Mouse (Mus musculus) hindlimb bud, embryonic 11.5 days (tissue): ENCODE measurements around the gene Phospho1.

Experiments used
- DNase-seq: peaks from one replicate; pipeline ENCODE4 v3.0.0-alpha.2; 2012; ENCODE audit warnings: low read depth, low spot score; ENCODE audit errors: extremely low spot score

The Phospho1 gene

GRCm38 (mm10) chr11:95824071-95824876 lies at the start of gene Phospho1:
Phospho1 (plus strand) TSS chr11:95824499.
- DNase-seq = no peak

- no peak for DNase-seq
These were observed 46.7 kb upstream of the Phospho1 start for GRCm38 (mm10) chr11:95777323-95778297.

- no peak for DNase-seq
These were observed 45.5 kb upstream of the Phospho1 start for GRCm38 (mm10) chr11:95778831-95779251.

- DNase-seq = no peak
These were observed 44.9 kb upstream of the Phospho1 start for GRCm38 (mm10) chr11:95779366-95779765.

GRCm38 (mm10) chr11:95780480-95780879 lies 43.8 kb upstream of the Phospho1 start:
- no peak for DNase-seq

- no peak for DNase-seq
These were observed 42.7 kb upstream of the Phospho1 start for GRCm38 (mm10) chr11:95781557-95781956.

- no peak for DNase-seq
These were observed 40.8 kb upstream of the Phospho1 start for GRCm38 (mm10) chr11:95783457-95783856.

GRCm38 (mm10) chr11:95783958-95784357 lies 40.3 kb upstream of the Phospho1 start:
- no peak for DNase-seq

- no peak for DNase-seq
These were observed 38.6 kb upstream of the Phospho1 start for GRCm38 (mm10) chr11:95785675-95786074.

- DNase-seq = no peak
These were observed 37.8 kb upstream of the Phospho1 start for GRCm38 (mm10) chr11:95786511-95786910.

- no peak for DNase-seq
These were observed 34.8 kb upstream of the Phospho1 start for GRCm38 (mm10) chr11:95789451-95789891.

GRCm38 (mm10) chr11:95791787-95792186 lies 32.5 kb upstream of the Phospho1 start:
- no peak for DNase-seq

GRCm38 (mm10) chr11:95792950-95793509 lies 31.3 kb upstream of the Phospho1 start:
- DNase-seq = no peak

GRCm38 (mm10) chr11:95794201-95794600 lies 30.1 kb upstream of the Phospho1 start:
- no peak for DNase-seq

- no peak for DNase-seq
These were observed 28.7 kb upstream of the Phospho1 start for GRCm38 (mm10) chr11:95795582-95795981.

- DNase-seq = no peak
These were observed 19.3 kb upstream of the Phospho1 start for GRCm38 (mm10) chr11:95805010-95805409.

GRCm38 (mm10) chr11:95805527-95805926 lies 18.8 kb upstream of the Phospho1 start:
- no peak for DNase-seq

GRCm38 (mm10) chr11:95807884-95808283 lies 16.4 kb upstream of the Phospho1 start:
- no peak for DNase-seq

- DNase-seq = no peak
These were observed 15.8 kb upstream of the Phospho1 start for GRCm38 (mm10) chr11:95808448-95809011.

- DNase-seq = no peak
These were observed 14.7 kb upstream of the Phospho1 start for GRCm38 (mm10) chr11:95809603-95810002.

- no peak for DNase-seq
These were observed 13.5 kb upstream of the Phospho1 start for GRCm38 (mm10) chr11:95810828-95811227.
